Mouse (Mus musculus) limb, embryonic 11.5 days (tissue): Measurements from ENCODE around the gene Nkx3-2. TPM values are rescaled to one million over a fixed set of nuclear protein-coding genes. Genes with fewer than 3 reads are reported as not detected.

ENCODE experiments used
- ATAC-seq: fragments of 200-750 bp; cut with Nextera tagmentation; 2 replicates; pipeline ENCODE4 v1.8.0; 2017; ENCODE audit warnings: low read depth; ENCODE audit not compliant: insufficient number of reproducible peaks, low FRiP score, low TSS enrichment
- DNase-seq: peaks from one replicate; pipeline ENCODE4 v3.0.0-alpha.2; 2015; ENCODE audit warnings: low spot score
- H3K27ac ChIP-seq: fragments of 300-500 bp; sonication (generic); replicated peaks from 2 replicates; pipeline ENCODE4 v1.5.1; 2014; ENCODE audit warnings: low read depth, mild to moderate bottlenecking, low read length
- H3K27me3 ChIP-seq: fragments of 300-500 bp; sonication (generic); 2 replicates; pipeline ENCODE4 v1.6.1; 2014; ENCODE audit warnings: mild to moderate bottlenecking, low read length, mixed read lengths; ENCODE audit not compliant: control insufficient read depth, insufficient read depth
- H3K36me3 ChIP-seq: fragments of 300-500 bp; sonication (generic); 2 replicates; pipeline ENCODE4 v1.6.1; 2014; ENCODE audit warnings: mild to moderate bottlenecking, low read length, moderate library complexity, mixed read lengths; ENCODE audit not compliant: control insufficient read depth, insufficient read depth
- H3K4me1 ChIP-seq: fragments of 300-500 bp; sonication (generic); 2 replicates; pipeline ENCODE4 v1.6.1; 2014; ENCODE audit warnings: low read length, mixed read lengths; ENCODE audit not compliant: control insufficient read depth, insufficient read depth
- H3K4me2 ChIP-seq: fragments of 300-500 bp; sonication (generic); 2 replicates; pipeline ENCODE4 v1.6.1; 2014; ENCODE audit warnings: low read depth, mild to moderate bottlenecking, moderate library complexity; ENCODE audit not compliant: severe bottlenecking
- H3K4me3 ChIP-seq: fragments of 300-500 bp; sonication (generic); 2 replicates; pipeline ENCODE4 v1.5.1; 2014; ENCODE audit warnings: low read depth, low read length
- H3K9ac ChIP-seq: fragments of 300-500 bp; sonication (generic); 2 replicates; pipeline ENCODE4 v1.6.1; 2014; ENCODE audit warnings: mild to moderate bottlenecking, low read length
- H3K9me3 ChIP-seq: fragments of 300-500 bp; sonication (generic); 2 replicates; pipeline ENCODE4 v1.6.1; 2016; ENCODE audit warnings: low read length; ENCODE audit not compliant: control insufficient read depth
- WGBS: fragments of 180-500 bp; shearing (Covaris S2); extraction: QIAGEN DNeasy Blood & Tissue Kit; methylation state at CpG from one replicate; pipeline ENCODE4 v1.1.7; 2014; 5-methylcytosine and 5-hydroxymethylcytosine counted together
- polyA plus RNA-seq: library from polyadenylated mRNA; unstranded; fragments of >200 nt; fragmentation: Nextera tagmentation; extraction: Ambion mirVana; gene quantifications from 2 replicates; pipeline ENCODE4 v1.2.1, GENCODE M21; 2014

Nkx3-2 gene
- polyA plus RNA-seq, result 1.3 and 2.3 TPM in 2 replicates

GRCm38 (mm10) chr5:41763731-41764721, at the start of gene Nkx3-2:
Nkx3-2 (minus strand) TSS chr5:41764501.
- no peaks in the 10 kb centered on the region for H3K36me3 ChIP-seq
- peaks cover 76% of the 10 kb centered on the region for H3K27me3 ChIP-seq
- H3K4me2 ChIP-seq, result peak within 1 kb of the TSS; percentile 67
- no peak within 1 kb of the TSS for H3K27ac ChIP-seq
- H3K9ac ChIP-seq, result peak within 1 kb of the TSS; percentile 31
- peaks cover 12% of the 10 kb centered on the region; the same call in 1 of the 2 replicates for H3K4me1 ChIP-seq
- peak; percentile 50 for ATAC-seq
- peak within 1 kb of the TSS; percentile 39 for H3K4me3 ChIP-seq
- H3K9me3 ChIP-seq, result no peaks in the 10 kb centered on the region
- DNase-seq, result peak; percentile 68
- under 1% methylated on average over 67 of the region's 79 CpGs for WGBS

GRCm38 (mm10) chr5:41812516-41812915, 48.2 kb upstream of the Nkx3-2 start:
- Histone ChIP-seq H3K9me3 (no peaks in the 10 kb centered on the region), H3K4me3 (no peak overlapping the region), H3K9ac (no peak overlapping the region), H3K36me3 (peaks cover 4% of the 10 kb centered on the region), H3K4me2 (no peak overlapping the region), H3K4me1 (no peaks in the 10 kb centered on the region), H3K27ac (no peak overlapping the region), H3K27me3 (no peaks in the 10 kb centered on the region)
- no peak for DNase-seq
- no peak for ATAC-seq
- 82% methylated on average over 6 of the region's 6 CpGs for WGBS

GRCm38 (mm10) chr5:41811279-41811678, 47.0 kb upstream of the Nkx3-2 start:
- WGBS, result 92% methylated on average over 3 of the region's 3 CpGs
- H3K27ac ChIP-seq, result no peak overlapping the region
- no peak for ATAC-seq
- no peaks in the 10 kb centered on the region for H3K27me3 ChIP-seq
- no peak overlapping the region for H3K9ac ChIP-seq
- H3K4me3 ChIP-seq, result no peak overlapping the region
- H3K9me3 ChIP-seq, result no peaks in the 10 kb centered on the region
- H3K4me1 ChIP-seq, result no peaks in the 10 kb centered on the region
- no peak for DNase-seq
- H3K4me2 ChIP-seq, result no peak overlapping the region
- peaks cover 3% of the 10 kb centered on the region for H3K36me3 ChIP-seq

- Histone ChIP-seq H3K9me3 (no peaks in the 10 kb centered on the region), H3K4me1 (no peaks in the 10 kb centered on the region), H3K27ac (no peak overlapping the region), H3K27me3 (no peaks in the 10 kb centered on the region), H3K9ac (no peak overlapping the region), H3K36me3 (peaks cover 2% of the 10 kb centered on the region; the same call in 1 of the 2 replicates), H3K4me3 (no peak overlapping the region), H3K4me2 (no peak overlapping the region)
- WGBS, result 79% methylated on average over 2 of the region's 2 CpGs
- ATAC-seq (no peak), DNase-seq (no peak)
Measured at GRCm38 (mm10) chr5:41807383-41807782, 43.1 kb upstream of the Nkx3-2 start.

- WGBS, result 89% methylated on average over 5 of the region's 5 CpGs
- DNase-seq (no peak), ATAC-seq (no peak)
- Histone ChIP-seq H3K4me1 (no peaks in the 10 kb centered on the region), H3K9me3 (no peaks in the 10 kb centered on the region), H3K27me3 (no peaks in the 10 kb centered on the region), H3K9ac (no peak overlapping the region), H3K4me2 (no peak overlapping the region), H3K4me3 (no peak overlapping the region), H3K36me3 (peaks cover 4% of the 10 kb centered on the region; the same call in 1 of the 2 replicates), H3K27ac (no peak overlapping the region)
Measured at GRCm38 (mm10) chr5:41806176-41806575, 41.9 kb upstream of the Nkx3-2 start.

- DNase-seq, result no peak
- H3K4me3 ChIP-seq, result no peak overlapping the region
- WGBS, result 97% methylated on average over 2 of the region's 2 CpGs
- no peak overlapping the region for H3K27ac ChIP-seq
- H3K9ac ChIP-seq, result no peak overlapping the region
- no peak for ATAC-seq
- peaks cover 4% of the 10 kb centered on the region; the same call in 1 of the 2 replicates for H3K36me3 ChIP-seq
- H3K4me2 ChIP-seq, result no peak overlapping the region
- no peaks in the 10 kb centered on the region for H3K27me3 ChIP-seq
- no peaks in the 10 kb centered on the region for H3K9me3 ChIP-seq
- H3K4me1 ChIP-seq, result no peaks in the 10 kb centered on the region
Measured at GRCm38 (mm10) chr5:41805085-41805484, 40.8 kb upstream of the Nkx3-2 start.

GRCm38 (mm10) chr5:41804643-41805042, 40.3 kb upstream of the Nkx3-2 start:
- no peak overlapping the region for H3K4me3 ChIP-seq
- ATAC-seq (no peak), DNase-seq (no peak)
- no peaks in the 10 kb centered on the region for H3K27me3 ChIP-seq
- no peak overlapping the region for H3K4me2 ChIP-seq
- H3K27ac ChIP-seq, result no peak overlapping the region
- 81% methylated on average over 2 of the region's 2 CpGs for WGBS
- no peaks in the 10 kb centered on the region for H3K4me1 ChIP-seq
- H3K36me3 ChIP-seq, result peaks cover 4% of the 10 kb centered on the region; the same call in 1 of the 2 replicates
- H3K9ac ChIP-seq, result no peak overlapping the region
- no peaks in the 10 kb centered on the region for H3K9me3 ChIP-seq

GRCm38 (mm10) chr5:41801622-41802021, 37.3 kb upstream of the Nkx3-2 start:
- DNase-seq (no peak), ATAC-seq (no peak)
- WGBS, result over 99% methylated on average over 2 of the region's 2 CpGs
- Histone ChIP-seq H3K27me3 (no peaks in the 10 kb centered on the region), H3K4me1 (no peaks in the 10 kb centered on the region), H3K36me3 (peaks cover 4% of the 10 kb centered on the region; the same call in 1 of the 2 replicates), H3K4me3 (no peak overlapping the region), H3K9ac (no peak overlapping the region), H3K27ac (no peak overlapping the region), H3K4me2 (no peak overlapping the region), H3K9me3 (no peaks in the 10 kb centered on the region)
